Mouse (Mus musculus) limb, embryonic 11.5 days (tissue): ENCODE data around the gene Vash1. TPM values are rescaled to one million over a fixed set of nuclear protein-coding genes. Genes with fewer than 3 reads are reported as not detected.

ENCODE experiments used
- polyA plus RNA-seq: library from polyadenylated mRNA; unstranded; fragments of >200 nt; fragmentation: Nextera tagmentation; extraction: Ambion mirVana; gene quantifications from 2 replicates; pipeline ENCODE4 v1.2.1, GENCODE M21; 2014

The Vash1 gene
- polyA plus RNA-seq, 1 experiment from 2014 or later = 11.9 TPM

Other genes starting within 250 kb of the Vash1 start
- gene Angel1, start 47.8 kb downstream of the Vash1 start, polyA plus RNA-seq = 9.9 and 12.1 TPM in 2 replicates
- gene Lrrc74a, start 55.7 kb downstream of the Vash1 start, polyA plus RNA-seq = not detected in 2 replicates
- gene Irf2bpl, start 206.1 kb downstream of the Vash1 start, polyA plus RNA-seq = 17.9 and 22.0 TPM in 2 replicates